Mouse (Mus musculus): ENCODE results near the gene Brca1.
"Not testable (repeated sequence)": the region's sequence is repeated elsewhere in the genome, so short reads cannot be mapped to it uniquely, and the experiment has no call there.

Brca1 gene

GRCm38 (mm10) chr11:101551751-101552475, at the start of gene Brca1, which contains the start of gene Nbr1:
TSS of gene Brca1 (minus strand) at chr11:101551955.
TSS of gene Nbr1 (plus strand) at chr11:101552149.
- peak; percentile 89 for DNase-seq

DNA sequence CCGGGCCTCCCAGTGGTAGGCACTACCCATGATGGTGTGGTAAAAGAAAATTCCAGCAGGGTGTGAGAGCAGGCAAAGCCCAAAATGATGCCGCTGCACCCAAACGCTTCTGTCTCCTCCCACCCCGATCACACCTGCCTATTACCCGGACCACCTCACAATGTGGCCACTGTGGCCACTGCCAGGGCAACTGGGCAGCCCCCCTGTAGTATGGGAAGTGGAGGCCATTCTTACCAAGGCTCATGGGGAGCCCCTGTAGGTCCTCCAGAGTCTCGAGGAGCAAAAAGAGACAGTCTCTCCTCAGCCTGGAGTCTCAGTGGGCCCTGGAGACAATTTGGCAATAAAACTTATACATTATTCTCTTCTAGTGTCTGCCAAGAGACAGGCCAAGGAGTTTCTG, 47.4 kb upstream of the Brca1 start, which contains the start of gene Gm11634:
Gm11634 (minus strand) TSS at position 101 of the 400 bp plus-strand sequence.
- no peak for DNase-seq

DNA sequence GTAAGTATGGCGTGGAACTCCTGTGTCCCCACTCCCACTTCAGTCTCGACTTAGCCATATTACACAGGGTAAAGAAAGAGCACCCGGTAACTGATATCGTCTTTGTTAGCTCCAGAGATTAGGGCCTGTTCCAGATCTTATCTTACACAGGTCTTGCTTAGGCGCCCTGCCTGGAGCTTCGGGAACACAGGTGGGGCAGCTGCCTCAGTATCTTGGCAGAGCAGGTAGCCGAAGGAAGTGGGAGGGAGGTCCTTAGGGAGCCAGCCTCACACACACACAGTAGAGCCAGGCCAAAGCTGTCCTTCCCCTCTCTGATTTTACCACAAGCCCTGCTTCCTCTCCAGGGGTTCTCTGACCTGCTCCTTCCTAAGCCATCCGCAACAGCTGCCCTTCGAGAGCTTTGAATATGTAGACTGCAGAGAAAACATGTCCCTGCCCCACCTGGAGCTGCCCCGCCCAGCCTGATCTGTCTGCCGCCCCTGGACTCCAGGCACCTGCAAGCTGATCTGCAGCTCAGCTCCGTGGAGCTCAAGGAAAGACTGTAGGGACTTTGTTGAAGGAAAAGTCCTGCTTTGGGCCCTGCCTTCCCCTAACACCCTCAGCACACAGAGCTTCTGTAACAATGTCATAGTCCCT, 38.4 kb upstream of the Brca1 start:
- DNase-seq = no peak

DNA sequence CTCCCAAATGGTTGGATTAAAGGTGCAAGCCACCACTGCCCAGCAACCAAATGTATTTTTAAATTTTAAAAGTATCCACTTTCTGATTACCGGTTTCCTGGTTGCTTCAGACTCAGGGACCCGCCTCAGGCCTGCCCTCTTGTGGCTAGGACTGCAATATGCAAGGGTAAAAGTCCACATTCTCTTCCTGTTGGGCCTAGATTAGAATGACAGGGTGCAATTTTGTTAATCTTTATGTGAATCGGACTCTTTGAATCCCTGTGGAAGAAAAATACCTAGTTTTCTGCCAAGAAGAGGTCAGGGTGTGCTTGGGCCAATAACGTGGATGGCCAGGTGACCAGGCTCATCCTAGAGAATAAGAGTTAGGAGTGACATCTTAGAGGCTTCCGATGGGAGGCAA, 37.7 kb upstream of the Brca1 start:
- DNase-seq = peak; percentile 81

DNA sequence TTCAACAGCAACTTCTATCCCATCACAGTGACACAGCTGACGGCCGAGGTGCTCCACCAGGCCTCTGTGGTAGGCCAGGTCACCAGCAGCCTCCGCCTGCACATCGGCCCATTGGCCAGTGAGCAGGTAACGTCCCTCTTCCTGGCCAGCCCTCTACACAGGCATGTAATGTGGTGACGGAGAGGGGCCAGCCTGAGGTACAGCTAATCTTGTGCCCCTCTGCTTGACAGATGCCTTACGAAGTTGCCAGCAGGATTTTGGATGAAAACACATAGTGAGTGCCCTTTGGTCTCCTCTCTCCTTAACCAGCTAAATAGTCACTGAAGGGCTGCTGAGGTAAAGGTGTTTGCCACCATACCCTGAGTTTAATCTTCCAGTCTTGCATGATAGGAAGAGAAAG, 37.1 kb upstream of the Brca1 start:
- DNase-seq = no peak

GRCm38 (mm10) chr11:101587676-101588075, 35.9 kb upstream of the Brca1 start:
- no peak for DNase-seq

- no peak for DNase-seq
These were observed 34.0 kb upstream of the Brca1 start for GRCm38 (mm10) chr11:101585805-101586204.

DNA sequence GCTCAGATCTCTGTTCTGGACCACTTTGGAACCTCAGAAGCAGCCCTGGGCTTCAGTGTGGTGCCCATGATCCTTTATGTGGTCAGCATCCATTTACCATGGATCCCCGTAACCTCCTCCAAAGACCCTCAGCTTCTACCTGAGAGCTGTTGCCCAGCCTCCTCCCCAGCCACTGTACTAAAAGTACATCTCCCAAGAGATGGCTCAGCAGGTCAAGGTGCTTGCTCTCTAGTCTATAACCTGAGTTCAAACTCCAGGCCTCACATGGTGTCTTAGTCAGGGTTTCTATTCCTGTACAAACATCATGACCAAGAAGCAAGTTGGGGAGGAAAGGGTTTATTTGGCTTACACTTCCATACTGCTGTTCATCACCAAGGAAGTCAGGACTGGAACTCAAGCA, 33.3 kb upstream of the Brca1 start:
- DNase-seq = not testable (repeated sequence)

DNA sequence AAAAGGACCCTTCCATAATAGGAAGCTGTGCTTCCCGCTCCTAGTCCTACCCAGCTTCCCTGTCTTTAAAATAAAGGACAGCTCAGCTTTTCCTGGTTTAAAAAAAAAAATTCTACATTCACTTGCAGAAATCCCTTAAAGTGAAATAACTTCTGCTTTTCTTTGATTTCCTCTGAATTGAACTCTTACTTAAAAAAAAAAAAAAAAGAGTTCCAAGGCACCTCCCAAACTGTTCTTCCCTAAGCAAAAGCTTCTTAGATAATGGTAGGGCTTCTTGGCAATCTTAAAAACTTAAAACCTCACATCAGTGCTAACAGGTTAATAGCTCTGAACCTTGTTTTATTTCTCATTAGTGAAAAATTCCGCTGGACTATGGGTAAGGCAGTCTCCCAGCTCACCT, 31.4 kb upstream of the Brca1 start:
- DNase-seq = no peak

GRCm38 (mm10) chr11:101582054-101583035, 30.6 kb upstream of the Brca1 start, which contains the start of gene Tmem106a:
TSS of gene Tmem106a (plus strand) at chr11:101582242.
- DNase-seq = peak; percentile 81

DNA sequence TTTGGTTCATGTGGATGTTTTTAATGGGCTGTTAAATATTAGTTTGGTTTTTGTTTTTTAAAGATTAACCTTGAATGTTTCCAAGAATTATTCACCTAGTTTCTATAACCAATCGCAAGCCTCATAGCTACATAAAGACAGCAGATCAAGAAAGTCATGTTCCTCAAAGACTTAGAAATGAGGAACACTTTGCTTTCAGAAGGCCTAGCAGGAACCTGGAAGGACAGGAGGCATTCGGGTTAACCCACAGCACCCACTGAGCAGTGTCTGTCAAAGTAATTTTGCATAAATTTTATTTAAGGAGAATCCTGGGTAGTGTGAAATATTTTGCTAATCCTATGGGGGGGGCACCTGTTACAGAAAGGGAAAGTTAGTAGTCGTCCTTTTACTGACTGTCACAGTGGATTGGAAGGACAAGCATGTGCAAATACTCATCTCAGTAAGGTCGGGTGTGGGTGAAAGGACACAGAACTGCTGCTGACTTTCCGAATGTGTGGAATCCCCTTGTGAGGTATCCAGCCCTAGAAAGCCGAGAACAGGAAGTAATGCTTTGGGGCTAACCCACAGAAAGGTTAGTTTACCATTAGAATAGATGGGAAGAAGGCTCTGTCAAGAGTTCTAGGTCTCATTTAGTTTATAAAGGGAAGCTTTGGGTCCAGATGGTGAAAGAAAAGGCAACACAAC, 29.5 kb upstream of the Brca1 start:
- DNase-seq = no peak

GRCm38 (mm10) chr11:101576116-101576515, 24.4 kb upstream of the Brca1 start:
- DNase-seq = no peak

DNA sequence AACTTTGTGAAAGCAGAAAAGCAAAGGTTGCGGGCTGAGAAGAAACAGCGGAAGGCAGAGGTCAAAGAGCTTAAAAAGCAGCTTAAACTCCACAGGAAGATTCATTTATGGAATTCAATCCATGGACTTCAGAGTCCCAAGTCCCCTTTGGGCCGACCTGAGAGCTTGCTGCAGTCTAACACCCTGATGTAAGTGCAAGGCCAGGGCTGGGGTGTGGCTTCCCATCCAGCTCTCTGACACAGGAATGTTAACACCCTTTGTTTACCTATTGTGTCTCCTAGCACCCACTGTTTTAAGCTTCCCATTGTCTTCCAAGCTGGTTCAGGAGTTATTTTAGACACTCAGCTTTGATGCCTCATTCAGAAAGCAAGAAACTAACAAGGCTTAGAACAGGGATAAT, 16.7 kb upstream of the Brca1 start:
- DNase-seq = no peak

GRCm38 (mm10) chr11:101562391-101562790, 10.6 kb upstream of the Brca1 start:
- peak; percentile 69 for DNase-seq

- no peak for DNase-seq
These were observed 5.2 kb upstream of the Brca1 start for GRCm38 (mm10) chr11:101556954-101557353.

DNA sequence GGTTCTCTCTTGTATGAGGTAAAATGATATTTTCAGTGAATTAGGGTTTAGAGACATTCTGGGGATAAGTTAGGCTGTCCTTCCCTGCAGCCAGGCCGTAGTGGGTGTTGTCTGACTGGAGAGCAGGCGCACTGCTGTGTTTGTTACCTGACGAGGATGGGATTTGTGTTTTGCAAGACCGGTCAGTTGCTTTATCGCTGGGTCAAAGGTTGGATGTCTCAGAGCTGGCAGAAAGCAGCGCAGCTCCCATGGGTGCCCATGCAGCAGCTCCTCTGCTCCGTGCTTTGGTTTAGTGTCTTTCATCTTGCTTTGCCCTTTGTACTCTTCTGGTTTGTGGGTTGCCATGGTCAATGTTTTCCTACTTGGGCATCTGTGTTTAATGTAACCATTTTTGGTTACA, 4.8 kb upstream of the Brca1 start:
- DNase-seq = no peak

GRCm38 (mm10) chr11:101553354-101553930, 1.7 kb upstream of the Brca1 start:
- no peak for DNase-seq

- peak; percentile 91 for DNase-seq
These were observed 933 bp upstream of the Brca1 start for GRCm38 (mm10) chr11:101552476-101553300.

- no peak for DNase-seq
These were observed 3.2 kb downstream of the Brca1 start for GRCm38 (mm10) chr11:101548526-101548925.

DNA sequence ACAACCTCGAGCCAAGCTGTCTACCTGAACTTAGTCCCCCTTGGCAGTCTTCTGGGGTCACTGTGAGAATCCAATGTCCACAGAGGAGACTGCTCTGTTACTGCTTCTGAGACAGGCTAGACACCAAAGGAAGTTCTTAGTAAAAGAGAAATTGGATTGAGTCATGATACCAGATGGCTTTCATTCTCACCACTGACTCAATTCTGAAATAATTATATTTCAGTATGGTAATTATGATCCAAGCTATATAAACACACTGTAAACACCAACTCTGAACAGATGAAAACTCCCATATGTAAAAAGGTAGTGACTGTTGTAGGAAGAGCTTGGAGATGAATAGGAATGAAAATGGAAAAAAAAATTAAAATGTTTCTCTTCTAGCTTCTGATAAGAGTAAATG, 7.6 kb downstream of the Brca1 start:
- DNase-seq = no peak

DNA sequence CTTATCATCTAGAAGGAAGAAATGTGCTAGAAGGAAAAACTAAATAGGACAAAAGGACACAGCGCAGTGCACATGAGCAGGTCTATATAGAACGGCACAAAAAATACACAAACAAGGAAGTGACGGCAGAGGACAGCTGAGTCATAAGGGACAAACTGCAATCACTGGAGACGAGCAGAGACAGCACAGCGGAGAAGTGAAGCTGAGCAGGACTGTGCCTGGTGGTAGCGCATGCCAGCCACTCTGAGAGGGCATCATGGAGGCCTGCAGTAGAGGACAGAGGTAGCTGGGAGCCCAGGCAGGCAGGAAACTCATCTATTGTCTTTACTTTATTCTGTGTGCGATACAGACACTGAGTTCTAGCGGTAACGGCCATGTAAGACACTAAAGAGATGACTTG, 8.2 kb downstream of the Brca1 start:
- DNase-seq = no peak
